Mouse (Mus musculus) hematopoietic stem cell, adult 5-6 weeks (primary cell): ENCODE measurements at regions not wholly inside any gene's neighbourhood (a gene's known extent, or its start where the extent isn't known, plus 50 kb on each side); places are given as distances from the start of the nearest gene placed in this dataset.

Experiments
- ATAC-seq, 2 experiments: fragments of 125-278 bp in 1 of 2; replicated peaks in 1 of 2; 2 replicates each; pipeline ENCODE4 v1.8.0; 2016 to 2017; ENCODE audit warnings: inconsistent platforms in 2 of 2, mild to moderate bottlenecking in 2 of 2, moderate number of reproducible peaks in 2 of 2, low read depth in 1 of 2, moderate TSS enrichment in 1 of 2; ENCODE audit not compliant: low FRiP score in 2 of 2, poor library complexity in 2 of 2, severe bottlenecking in 2 of 2, insufficient read depth in 1 of 2, low TSS enrichment in 1 of 2

DNA sequence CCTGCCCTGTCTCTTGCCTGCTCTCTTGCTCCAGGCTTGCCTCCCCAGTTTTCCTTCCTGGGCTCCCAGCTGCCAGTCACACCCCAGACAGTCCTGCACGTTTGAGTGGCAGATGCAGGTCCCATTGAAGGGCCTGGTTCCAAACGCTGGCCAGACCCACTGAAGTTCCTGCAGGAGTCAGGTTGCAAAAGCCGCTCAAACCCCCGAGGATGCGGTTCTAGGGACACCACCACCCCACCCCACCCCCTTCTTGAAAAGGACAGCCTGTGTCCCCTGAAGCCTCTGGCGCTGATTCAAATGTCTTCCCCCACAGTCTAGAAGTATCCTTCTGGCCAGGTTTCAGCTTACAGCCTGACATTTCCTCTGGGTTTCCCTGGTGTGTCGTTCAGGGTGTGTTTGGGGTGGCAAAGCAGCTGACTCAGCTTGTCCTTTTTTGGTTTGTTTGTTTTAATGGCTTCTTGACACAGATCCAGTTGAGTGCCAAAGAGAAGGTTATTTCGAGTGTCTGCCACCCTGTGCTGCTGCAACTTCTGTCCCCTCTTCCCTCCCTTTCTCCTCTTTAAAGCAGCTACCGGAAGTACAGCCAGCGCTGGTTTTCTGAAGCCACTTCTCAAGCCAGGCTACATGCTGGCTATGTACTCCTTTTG, 187.9 kb upstream of the Cxcl12 start:
- ATAC-seq = peak in 1 of 2 experiments; percentile 42; a peak in 2 of 4 replicates

GRCm38 (mm10) chr6:116985147-116985737, 183.1 kb upstream of the Cxcl12 start:
- ATAC-seq = no peak

DNA sequence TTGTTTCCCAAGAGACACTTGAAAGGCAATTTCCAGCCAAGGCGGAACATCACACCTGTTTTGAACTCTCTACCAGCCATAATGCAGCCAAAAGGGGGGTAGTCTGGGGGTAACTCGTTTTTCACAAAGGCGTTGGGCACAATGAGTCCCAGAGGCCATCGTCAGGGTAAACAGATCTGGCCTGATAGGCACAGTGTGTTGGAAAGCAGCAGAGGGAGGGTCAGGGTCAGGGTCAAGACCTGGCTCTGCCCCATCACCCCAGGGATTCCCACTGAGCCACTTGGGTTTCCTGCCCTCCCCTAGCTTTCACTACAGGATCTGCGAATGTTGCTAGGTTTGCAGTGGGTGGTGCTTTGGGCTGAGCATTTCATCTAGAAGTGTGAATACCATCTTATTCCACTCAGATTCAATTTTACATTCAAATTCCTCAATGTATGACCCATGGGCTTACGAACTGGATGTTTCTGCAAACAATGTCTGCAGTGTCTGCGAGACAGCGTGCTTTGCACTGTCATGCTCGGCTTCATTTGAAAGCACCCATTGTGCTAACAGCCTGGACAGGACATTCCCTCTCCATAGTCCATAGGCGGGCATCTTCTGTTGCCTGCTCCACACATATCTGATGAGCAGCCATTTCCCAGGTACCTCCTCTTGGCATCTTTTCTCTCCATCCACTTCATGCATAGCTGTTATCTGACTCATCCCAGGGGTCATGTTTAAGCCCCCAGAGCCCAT, 181.9 kb upstream of the Cxcl12 start:
- ATAC-seq = no peak

DNA sequence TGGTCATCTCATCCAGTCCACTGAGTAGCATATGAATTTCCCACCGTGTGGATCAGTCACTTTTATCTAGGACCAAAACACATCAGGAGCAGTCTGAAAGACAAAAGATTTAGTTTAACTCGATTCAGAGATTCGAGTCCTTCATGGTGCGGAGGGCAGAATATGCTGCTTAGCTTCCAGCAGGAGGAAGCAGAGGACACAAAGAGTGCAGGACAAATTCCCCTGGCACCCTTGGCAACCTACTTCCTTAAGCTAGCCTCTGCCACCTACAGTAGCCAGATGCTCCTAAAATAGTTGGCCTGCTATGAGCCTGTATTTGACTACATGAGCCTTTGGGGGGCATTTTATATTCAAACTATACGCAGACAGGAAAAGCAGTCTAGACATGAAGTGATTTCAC, 181.1 kb upstream of the Cxcl12 start:
- ATAC-seq = no peak

DNA sequence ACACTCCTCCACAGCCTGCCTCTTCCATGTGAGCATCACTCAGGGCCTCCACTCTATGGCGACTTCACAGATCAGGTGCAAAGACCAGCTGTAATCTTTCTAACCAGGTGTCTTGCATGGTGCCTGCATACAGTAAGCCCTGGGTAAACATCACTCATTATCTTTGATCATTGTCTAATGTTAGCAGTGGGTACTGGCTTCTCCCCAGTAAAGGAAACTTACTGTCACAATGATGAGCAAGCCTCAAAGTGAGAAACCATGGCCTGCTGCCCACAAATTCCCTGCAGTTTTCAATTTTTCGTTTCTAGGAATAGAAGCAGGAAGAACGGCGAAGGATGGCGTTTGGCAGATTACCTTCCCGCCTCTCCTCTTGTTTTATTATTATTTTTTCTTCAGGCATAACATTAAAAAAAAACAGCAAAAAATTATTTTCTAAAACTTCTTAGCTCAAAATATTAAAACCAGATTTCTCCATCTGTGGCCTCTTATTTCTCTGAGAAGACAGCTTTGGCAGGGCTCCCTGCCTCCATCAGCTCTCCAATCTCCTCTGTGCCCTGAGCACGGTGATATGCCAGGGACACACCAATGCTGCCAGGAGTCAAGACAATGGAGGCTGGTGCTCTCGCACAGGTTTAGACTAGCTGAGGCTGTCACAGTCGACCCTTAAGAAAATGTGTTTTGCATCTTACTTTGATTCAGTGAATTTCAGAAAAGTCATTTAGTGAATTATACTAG, 169.2 kb upstream of the Cxcl12 start:
- ATAC-seq = no peak

GRCm38 (mm10) chr6:116999940-117000339, 168.4 kb upstream of the Cxcl12 start:
- ATAC-seq = no peak

DNA sequence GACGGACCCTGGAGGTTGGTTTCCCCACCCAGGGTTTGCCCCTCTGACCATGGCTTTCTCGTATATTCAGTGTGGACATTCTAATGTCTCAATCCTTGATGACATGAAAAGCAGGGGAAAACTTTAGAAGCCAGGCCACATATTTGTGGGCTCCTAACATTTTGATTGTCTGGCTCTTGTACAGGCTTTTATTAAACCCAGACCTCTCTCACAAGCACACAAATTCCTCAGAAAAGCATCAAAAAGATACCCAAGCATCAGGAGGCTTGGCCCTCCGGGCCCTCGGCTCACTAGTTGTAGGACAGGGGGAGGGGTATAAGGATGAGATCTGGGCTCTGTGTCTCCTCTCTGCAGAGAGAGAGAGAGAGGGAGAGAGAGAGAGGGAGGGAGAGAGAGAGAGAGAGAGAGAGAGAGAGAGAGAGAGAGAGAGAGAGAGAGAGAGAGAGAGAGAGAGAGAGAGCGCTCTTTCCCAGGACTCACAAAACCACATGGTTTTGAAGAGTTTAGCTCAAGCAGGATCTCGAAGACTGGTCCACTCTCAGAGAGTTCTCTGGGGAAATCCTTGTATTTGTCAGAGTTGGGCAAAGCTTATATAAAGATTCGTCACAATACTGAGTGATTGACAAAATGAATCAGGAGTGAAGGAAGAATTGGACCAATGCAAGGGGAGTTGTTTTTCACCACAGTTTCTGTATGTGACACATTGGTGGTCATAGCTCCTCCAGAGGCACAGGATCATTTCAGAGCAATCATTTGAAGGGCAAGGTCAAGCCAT, 167.2 kb upstream of the Cxcl12 start:
- no peak for ATAC-seq

- no peak for ATAC-seq
Observed at GRCm38 (mm10) chr6:117012621-117013020, 155.7 kb upstream of the Cxcl12 start.

DNA sequence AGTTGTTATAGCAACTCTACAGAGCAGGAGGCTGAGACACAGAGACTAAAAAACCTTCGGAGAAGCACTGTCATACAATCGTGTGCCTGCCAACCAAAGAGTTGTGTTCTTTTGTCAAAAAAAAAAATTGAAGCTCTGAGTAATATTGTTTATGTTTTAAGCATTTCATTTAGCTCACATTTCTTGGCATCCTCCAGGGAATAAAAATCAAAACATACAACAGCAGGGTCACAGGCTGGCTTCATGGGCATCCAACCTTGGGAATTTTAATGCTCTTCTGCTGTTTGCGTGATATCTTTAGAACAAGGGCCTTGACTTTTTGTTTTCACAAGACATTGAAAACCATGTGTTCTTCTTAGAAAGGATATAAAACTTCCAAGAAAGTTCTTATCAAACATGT, 152.9 kb upstream of the Cxcl12 start:
- ATAC-seq = no peak

- ATAC-seq = no peak
Observed at GRCm38 (mm10) chr6:117021851-117022250, 146.5 kb upstream of the Cxcl12 start.

GRCm38 (mm10) chr6:117032042-117032746, 136.1 kb upstream of the Cxcl12 start:
- ATAC-seq = no peak

GRCm38 (mm10) chr6:117043744-117044143, 124.6 kb upstream of the Cxcl12 start:
- no peak for ATAC-seq

- no peak for ATAC-seq
Observed at GRCm38 (mm10) chr6:117049459-117050010, 118.8 kb upstream of the Cxcl12 start.

DNA sequence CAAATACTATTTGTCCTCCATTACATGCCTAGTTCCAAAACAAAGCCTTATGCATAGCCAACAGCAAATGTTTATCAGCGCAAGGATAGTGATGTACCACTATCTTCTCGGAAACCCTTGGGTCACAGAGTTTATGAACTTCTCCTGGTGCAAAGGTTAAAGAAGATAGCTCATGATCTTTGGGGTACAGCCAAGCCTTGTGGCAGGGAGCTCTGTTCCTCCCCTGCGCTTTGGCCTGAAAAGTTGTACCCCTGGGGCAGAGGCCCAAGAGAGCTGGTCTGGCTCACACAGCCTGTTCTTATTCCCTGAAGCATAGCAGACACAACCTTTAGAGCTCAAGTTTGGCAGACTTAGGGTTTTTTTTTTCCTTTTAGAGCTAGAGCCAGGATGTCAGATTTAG, 107.6 kb upstream of the Cxcl12 start:
- ATAC-seq = no peak

GRCm38 (mm10) chr6:117067541-117068305, 100.6 kb upstream of the Cxcl12 start:
- ATAC-seq = no peak

DNA sequence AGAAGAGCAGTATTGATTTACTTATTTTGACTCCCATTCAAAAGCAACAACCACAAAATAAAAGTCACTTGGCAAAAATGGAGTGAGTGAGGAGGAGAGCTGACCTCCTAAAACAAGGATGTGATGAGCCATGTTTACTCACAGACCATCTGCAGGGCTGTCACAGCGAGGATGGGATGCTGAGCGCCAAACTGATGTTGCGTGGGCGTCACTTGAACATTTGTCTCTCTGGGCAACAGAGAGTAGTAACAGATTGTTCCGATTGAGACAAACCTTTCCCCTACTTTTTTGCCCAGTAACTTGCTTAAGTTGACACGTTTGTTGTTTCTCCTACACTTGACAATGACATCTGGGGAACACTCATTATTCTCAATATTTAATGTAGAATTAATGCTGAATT, 97.0 kb upstream of the Cxcl12 start:
- ATAC-seq = no peak
